Mouse (Mus musculus): ENCODE data around the gene Grin2b.
"Not testable (repeated sequence)": the region's sequence is repeated elsewhere in the genome, so short reads cannot be mapped to it uniquely, and the experiment has no call there.

Gene Grin2b

DNA sequence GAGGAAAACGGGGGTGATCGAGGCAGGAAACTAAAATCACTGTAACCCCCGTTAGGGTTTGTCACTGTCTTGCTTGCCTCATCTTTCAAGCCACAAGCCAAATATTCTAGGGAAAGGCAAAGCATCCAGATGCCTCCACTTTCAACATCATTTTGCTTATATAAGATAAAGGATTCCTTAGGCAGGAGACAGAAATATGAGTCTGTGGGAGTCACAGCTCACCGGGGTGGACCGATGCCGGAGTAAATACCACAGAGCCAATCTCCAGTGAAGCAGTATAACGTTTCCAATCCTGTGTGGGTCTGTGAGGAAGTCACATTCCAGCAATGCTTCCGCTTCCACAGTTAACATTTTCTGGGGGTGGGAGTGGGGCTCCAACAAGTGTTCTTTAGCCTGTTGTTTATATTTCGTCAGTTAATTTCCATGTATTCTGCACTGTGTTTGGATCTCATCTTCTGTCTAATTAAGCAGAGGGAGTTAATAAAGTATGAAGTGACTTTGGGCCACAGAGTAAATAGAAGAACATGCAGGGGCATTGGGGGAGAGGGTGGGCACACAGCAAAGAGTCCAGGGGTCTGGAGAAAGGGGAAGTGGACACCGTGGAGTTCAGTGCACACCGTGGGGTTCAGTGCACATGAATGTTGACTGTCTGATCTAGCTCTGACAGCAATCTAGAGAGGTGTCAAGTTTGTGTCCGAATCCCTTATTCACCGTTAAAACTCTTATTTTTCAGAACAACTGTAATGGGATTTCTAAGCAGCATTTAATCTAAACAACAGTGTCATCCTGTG, 374.9 kb downstream of the Grin2b start:
- DNase-seq (ENCODE audit: low spot score), result no peak

DNA sequence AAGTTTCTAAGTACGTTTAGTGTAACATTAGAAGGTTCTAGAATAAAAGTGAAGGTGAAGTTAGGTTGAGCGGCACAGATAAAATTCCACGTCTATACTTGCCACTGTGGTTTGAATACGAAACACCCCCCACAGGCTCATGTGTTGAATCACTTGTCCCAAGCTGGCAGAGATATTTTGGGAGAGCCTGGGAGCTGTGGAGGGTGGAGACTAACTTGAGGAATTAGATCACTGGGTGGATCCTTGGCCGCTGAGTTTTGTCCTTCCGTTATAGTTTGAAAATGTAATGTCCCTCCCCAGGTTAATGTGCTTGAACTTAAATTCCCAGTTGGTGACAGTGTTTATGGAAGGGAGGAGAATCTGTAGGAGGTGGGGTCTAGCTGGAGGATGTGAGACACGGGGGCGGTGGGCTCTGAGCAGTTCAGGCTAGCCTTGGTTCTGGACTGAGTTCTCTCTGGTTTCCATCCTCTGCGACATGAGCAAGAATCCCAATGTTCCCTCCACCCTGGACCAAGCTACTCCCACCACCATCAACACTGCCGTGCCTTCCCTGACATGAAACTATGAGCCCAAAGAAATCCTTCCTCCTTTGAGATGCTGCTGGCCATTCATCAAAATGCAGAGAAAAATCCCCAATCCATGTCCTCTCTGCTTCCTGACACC, 375.8 kb downstream of the Grin2b start:
- no peak for DNase-seq (ENCODE audit: low spot score)

DNA sequence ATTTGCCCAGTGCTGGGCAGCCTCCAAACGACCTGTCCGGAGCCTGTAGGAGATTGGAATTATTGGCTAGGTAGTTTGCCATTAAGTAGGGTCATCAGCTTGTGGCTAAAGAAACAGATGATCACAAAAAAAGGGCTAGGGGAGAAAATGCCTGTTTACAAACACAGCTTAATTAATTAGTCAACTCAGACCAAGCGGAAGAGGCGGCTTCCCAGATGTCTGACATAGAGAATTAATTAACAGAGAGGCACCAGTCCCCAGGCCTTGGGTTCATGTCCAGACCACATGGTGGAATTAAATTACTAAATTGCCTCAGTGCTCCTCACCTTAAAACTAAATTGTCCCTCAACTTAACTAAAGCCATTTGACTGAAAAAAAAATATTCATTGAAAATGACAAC, 376.4 kb downstream of the Grin2b start:
- no peak for DNase-seq (ENCODE audit: low spot score)

DNA sequence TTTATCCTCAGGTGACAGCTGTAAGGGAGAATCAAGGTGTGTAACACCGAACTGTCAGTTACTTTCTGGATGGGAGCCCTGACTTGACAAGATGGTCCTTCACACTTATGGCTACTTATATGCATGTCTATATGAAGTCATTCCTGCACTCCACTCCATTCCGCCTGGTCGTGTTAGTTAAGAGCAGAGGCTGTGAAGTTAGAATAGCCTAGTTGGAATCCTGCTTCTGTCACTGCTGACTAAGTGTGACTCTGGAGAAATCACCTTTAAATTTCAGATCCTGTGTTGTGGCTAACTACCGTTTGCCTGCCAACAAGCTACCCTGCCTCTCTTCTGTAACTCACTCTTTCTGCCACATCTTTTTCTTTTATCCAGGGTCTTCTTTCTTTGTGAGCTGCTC, 381.9 kb downstream of the Grin2b start:
- DNase-seq (ENCODE audit: low spot score), result no peak

DNA sequence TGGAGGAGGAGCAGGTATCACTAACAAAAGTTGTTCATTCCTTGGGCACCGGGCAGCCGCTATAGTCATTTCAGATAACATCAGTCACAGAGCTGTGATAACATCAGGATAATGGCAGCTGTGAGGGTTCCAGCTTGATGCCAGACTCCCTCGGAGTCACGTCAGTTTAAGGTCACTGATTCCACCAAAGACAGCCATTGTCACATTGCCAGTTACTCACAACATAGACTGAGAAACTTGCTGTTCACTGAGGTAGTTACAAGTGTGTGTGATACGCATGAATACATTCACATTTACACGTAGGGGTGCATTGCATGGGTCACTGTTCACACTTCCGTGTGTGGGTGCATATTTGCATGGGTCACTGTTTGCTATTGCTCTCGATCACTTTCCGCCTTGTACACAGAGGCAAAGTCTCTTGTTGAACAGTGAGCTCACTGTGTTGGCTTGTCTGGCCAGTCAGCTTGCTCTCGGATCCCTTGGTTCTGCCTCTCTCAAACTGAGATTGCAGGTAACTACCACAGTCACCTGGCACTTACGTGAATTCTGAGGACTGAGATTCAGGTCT, 383.6 kb downstream of the Grin2b start:
- no peak for DNase-seq (ENCODE audit: low spot score)

DNA sequence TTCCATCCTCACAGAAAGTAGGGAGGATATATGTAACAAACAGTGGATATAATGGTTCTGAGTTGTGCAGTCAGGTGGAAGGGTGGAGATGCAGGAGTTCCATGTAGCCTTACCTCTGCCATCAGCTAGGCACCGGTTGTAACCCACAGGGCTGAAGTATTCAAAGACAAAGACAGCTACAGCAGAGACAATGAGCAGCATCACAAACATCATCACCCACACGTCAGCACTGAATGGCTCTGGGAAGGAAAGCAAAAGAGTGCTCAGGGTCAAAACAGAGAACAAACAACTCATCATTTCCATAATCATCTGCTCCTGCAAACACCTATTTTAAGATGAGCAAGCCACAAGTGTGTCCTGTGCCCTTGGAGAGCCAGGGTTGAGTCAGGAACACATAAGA, 398.6 kb downstream of the Grin2b start:
- no peak for DNase-seq (ENCODE audit: low spot score)

DNA sequence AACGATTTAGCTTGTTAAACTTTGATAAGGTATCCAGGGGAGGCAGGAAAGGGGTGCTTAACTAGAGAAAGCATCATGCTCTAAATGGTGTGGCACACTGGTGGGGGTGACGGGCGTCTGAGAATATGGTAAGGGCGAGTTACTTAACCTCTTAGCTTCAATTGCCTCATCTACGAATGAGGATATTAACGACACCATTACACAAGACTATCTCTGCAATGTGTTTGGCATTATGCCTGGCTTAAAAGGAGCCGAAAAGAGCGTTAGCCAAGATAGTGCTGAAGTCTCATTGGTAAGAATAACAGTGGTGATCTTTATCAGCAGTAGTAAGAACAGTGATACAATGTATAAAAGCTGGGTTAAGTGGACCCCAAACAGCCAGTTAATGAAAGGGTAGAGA, 405.7 kb downstream of the Grin2b start:
- no peak for DNase-seq (ENCODE audit: low spot score)

DNA sequence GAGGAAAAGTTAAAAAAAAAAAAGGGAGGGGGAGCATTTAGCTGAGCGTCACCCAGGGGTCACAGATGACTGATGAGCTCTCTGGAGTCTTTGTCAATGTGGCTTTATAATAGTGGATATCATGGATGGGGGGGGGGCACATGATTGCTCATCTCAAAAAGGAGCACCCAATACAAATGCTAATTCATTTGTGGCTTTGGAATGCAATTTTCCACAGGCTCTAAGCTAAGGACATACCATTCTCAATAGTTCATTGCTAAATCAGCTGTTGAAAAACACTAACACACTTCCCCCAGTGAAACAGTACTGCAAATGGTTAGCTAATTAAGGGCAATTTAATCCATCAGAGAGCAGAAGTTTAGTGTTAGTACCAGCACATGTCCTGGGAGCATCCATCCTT, 414.6 kb downstream of the Grin2b start:
- no peak for DNase-seq (ENCODE audit: low spot score)

DNA sequence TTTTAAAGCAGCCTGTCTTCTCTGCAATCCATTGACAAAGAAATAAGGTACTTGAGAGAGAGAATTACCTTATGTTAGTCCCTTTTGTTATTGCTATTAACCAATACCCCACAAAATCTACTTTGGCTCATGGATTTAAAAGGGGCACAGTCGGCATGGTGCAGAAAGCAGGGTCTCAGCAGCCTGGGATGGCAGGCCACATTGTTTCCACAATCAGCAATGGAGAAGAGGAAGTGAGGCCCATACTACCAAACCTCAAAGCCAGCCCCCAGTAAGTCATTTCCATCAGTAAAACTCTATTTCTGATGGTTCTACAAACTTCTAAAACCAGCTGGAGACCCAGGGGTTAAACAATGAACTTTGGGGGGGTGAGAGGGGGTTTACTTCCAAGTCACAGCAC, 417.2 kb downstream of the Grin2b start:
- no peak for DNase-seq (ENCODE audit: low spot score)

DNA sequence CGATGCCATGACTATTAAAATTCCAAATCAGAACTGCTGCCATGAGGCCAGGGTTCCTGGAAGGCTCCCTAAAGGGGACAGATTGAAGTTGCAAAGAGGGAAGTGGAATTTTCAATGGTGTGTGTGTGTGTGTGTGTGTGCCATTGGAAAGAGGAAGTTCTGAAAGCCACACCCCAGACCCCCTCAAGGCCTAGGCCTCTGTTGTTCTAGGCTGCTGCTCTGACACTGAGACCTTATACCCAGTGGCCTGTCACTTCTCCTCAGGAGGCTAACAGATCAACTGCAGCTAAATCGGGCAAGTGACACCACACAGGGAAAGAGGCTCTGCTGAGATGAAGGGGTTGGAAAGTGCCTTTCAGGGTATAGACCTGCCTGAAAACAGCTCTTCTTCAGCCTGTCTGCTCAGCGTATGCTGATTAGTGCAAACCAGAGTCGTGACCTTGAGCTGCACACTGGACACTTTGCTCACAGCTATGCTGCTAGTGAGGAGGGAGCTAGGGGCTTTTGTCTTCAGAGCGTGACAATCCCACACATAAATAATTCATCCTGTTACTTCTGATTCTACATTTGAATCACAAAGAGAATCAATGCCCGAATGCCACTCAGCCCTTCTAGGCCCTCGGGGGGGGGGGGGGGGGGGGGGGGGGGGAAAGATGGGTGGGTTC, 424.8 kb downstream of the Grin2b start:
- DNase-seq (ENCODE audit: low spot score), result no peak

DNA sequence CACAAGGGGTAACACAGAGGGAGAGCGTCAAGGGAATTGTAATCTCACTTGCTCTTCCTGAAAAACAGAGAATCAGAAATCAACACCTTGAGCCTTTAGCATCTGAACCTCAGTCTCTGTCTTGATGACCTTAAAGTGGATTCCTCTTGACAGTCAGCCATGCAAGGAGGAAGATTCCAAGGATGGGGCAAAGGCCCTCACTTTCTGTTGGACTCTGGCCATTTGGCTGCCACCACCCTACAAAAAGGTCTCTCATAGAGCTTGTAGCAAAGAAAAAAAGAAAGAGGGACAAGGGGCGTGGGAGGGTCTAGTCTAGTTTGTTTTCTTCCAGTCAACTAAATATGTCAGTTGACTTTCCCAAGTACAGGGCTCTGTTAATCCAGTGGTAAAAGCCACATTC, 427.7 kb downstream of the Grin2b start:
- DNase-seq (ENCODE audit: low spot score), result no peak

DNA sequence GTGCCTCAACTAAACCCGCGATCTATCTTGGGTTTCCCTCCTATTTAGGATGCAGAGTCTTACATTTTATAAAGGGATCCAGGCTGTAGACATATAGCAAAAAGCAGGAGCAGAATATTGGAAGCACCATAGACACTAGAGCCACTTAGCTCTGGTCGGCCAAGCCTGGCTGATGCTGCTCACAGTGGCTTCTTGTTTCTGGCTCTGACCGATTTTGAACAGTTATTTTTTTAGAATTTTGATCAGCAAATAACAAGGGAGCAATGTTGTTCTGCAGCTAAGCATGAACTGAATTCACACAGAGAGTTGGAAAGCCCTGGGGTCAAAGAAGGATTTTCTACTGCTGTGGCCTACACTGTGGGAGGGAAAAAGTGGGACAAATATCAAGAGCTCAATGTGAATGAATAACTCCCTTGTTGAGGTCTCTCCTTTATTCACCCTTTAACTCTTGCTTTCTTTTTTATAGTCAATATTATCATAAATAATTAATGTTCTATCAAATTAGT, 439.0 kb downstream of the Grin2b start:
- DNase-seq (ENCODE audit: low spot score), result no peak

DNA sequence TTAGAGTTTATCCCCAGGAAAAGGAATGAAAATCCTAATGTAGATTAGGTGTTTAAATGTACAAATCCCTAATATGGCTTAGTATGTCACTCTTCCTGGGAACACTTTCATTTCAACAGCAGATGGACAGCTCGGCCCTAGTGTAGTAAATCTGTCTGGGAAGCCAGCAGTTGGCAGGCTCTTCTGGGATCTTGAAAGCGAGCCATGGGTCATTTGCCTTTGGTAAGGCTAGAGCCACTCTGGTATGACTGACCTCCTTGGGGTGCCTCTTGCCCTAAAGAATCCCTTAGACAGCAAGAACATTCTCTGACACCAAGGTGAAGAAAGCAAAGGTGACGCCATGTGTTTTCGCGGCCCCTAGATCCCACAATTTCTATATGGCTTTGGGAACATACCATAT, 446.2 kb downstream of the Grin2b start:
- DNase-seq (ENCODE audit: low spot score), result no peak

DNA sequence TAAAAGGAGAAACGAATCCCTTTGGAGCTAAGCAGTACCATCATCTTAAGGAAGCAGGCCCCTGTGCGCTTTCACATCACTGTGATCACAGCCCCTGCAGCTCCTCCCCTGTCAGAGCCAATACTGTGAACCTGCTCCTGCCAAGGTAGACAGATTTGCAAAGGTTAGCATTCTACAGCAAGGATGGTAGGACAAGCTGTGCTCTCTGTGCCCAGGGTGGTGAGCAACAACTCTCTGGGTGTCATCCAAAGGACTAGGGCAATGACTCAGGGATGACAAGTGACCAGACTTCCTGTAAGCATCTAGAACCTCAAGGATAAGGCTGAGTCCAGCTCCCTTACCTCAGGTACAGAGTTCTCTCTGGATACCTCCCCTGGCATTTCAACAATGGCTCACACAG, 451.6 kb downstream of the Grin2b start:
- no peak for DNase-seq (ENCODE audit: low spot score)

DNA sequence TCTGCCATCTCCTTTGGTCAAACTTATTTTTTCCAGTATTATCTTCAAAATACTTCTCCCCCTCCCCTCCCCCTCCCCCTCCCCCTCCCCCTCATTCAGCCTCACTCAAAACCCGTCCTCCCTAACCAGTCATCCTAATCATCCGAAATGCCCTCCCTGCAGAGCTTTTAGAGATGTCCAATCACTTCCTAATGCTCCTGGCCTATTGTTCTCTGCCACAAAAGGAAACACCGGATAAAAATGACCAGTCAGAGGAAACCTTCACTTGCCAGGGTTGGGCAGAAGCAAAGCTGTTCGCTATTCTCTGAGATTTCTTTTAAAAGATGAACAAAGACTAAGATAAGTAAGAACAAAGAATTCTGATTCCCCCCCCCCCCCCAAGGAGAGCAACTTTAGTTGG, 458.4 kb downstream of the Grin2b start:
- no peak for DNase-seq (ENCODE audit: low spot score)

DNA sequence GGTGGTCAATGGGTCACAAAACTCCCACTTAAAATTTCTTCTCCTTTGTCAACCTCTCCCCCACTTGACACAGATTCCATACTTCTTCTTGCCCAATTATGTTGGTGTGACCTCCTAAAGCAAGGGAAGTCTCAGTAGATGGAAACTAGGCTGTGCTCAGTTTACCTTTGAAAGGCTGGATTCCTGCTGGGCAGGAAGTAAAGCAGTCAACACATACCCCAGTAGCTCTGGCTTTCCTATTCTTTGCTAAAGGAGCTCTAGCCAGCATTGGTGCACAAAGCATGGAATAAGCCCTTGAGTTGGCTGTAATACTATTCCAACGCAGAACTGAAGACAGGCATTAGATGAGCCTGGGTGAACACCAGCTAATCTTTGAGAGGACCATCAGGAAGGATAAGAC, 459.1 kb downstream of the Grin2b start:
- DNase-seq (ENCODE audit: low spot score), result no peak

DNA sequence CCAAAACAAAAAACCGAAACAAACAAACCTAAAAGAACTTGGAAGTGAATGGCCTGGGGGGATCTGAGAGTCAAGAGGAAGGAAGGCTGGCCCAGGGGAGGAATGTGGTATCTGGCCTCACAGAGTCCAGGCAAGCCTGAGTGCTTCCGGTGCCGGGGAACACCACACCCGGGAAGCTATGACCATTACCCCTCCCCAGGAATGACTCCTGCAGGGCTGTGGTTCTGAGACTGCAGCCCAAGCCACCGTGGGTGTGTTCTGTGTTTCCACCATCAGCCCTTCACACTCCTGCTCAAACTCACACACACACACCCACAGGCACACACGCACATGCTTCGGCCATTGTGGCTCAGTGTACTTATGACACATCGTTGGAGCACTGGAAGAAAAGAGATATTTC, 459.6 kb downstream of the Grin2b start:
- DNase-seq (ENCODE audit: low spot score), result no peak

DNA sequence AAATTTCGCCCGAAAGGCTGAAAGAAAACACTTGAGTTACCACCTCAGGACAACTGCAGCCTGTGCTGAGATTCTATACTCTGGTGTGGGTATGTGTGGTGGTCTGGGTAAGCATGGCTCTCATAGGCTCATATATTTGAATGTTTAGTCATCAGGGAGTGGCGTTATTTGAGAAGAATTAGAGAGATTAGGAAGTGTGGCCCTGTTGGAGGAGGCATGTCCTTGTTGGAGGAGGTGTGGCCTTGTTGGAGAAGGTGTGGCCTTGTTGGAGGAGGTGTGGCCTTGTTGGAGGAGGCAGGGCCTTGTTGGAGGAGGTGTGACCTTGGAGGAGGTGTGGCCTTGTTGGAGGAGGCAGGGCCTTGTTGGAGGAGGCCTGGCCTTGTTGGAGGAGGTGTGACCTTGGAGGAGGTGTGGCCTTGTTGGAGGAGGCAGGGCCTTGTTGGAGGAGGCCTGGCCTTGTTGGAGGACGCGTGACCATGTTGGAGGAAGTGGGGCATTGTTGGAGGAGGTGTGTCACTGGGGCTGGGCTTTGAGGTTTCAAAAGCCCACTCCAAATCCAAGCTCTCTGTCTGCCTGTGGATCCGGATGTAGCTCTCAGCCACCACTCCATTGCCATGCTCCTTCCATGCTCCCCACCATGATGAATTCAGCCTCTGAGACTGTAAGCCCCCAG, 466.3 kb downstream of the Grin2b start:
- DNase-seq (ENCODE audit: low spot score), result not testable (repeated sequence)

DNA sequence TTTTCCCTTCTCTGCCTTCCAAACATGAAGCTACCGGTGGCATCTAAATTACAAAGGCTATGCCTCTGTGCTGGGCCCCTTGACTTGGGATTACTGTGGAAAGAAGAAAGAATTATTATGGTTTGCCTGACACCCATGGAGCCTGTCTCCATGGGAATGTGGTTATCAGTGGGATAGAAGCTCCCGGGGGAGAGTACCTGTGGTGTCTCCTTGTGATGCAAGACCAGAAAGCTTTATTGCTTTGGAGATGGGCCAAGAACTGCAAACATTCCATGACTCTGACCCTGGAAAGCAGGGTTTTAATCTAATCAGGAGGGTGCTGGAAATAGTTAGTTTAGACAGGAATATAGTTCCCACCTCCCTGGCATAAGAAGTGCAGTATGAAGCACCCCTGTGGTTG, 469.7 kb downstream of the Grin2b start:
- no peak for DNase-seq (ENCODE audit: low spot score)

DNA sequence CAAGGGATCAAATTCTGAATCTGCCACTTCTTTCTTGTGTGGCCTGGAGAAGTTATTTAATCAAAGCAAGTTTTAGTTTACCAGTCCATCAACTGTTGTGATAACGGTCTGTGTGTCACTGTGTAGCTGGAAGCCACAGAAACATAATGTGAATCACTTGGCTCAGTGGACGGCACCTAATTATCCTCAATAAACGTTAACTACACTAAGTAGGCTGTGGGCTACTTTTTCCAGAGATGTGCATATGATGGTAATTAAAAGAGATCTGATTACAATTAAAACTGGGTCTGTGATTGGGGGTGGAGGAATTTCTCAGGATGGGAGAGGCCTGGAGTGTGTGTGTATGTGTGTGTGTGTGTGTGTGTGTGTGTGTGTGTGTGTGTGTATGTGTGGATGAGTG, 471.9 kb downstream of the Grin2b start:
- no peak for DNase-seq (ENCODE audit: low spot score)

DNA sequence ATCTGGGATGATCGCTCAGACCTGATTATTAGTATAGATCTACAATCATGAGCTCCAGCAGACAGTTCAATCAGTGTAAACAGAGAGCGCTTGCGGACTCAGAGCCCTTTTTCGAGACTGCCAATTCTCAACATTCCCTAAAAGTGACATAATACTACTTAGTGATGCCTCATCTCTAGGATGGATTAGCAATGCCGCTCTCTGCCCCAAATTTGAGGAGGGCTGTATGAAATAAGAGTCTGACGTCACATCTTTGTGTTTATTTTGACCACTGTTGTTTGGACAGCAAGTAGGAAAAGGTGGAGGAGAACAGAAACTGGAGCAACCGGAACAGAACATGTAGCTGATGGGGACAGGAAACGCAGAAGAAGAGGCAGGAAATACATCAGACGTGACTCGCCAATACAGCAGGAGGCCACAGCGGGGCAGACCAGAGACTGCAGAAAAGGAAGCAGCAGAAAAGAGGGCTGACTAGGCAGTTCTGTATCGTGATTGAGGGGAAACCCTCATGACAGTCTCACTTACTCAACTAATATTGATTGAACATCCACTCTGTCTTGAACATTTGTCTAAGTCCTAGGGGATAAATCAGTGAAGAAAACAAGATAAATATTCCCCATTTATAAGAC, 472.5 kb downstream of the Grin2b start:
- DNase-seq (ENCODE audit: low spot score), result no peak

DNA sequence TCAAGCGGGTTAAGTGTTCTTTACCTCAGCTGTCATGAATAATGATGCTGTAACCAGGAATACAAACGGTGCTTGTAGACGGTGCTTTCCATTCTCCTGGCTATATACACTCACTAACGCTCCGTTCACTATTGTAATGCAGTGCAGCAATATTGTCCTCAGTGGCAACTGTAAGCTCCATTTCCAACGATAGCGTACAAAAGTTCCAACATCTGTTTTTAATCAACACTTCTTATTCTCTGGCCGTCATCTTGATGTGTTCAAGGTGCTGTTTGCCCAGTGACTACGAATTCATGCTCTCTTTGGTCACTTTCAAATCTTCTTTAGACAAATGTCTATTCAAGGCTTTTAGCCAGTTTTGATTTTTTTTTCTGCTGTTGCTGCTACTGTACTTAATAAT, 480.8 kb downstream of the Grin2b start:
- DNase-seq (ENCODE audit: low spot score), result no peak

All from lung, postnatal 25 days (tissue).